ENCODE assay signal across 9 mouse cellular contexts in genomic region chr7:81075299-81075698, GRCm38 (mm10). TPM values are rescaled to one million over a fixed set of nuclear protein-coding genes. Genes with fewer than 3 reads are reported as not detected.
DNase-seq lines count a peak whose midpoint lies in the region; ATAC-seq and TF ChIP-seq lines count a peak whose summit lies in the region.
"Had no signal": no experiment of that assay in that cellular context is flagged by ENCODE, and none has a peak within 500 bp of the region (broad histone marks: within the 10 kb centered on the region; RNA-seq: fewer than 3 reads in every experiment).

No protein-coding gene starts in this region.

- 38% methylated on average over 7 of the region's 7 CpGs for WGBS in heart, embryonic 13.5 days
- WGBS in intestine, postnatal 0 days: 47% methylated on average over 7 of the region's 7 CpGs
- WGBS in midbrain, embryonic 14.5 days: 73% methylated on average over 7 of the region's 7 CpGs

- H3K9me3 ChIP-seq in heart, embryonic 13.5 days: no peaks in the 10 kb centered on the region
- no peaks in the 10 kb centered on the region for H3K9me3 ChIP-seq in intestine, postnatal 0 days (ENCODE audit: control insufficient read depth)
- H3K9me3 ChIP-seq in midbrain, embryonic 14.5 days (ENCODE audit: control insufficient read depth, low read length): no peaks in the 10 kb centered on the region

- TF ChIP-seq CTCF in intestine, postnatal 0 days (IDR thresholded peaks at IDR 0.05; ENCODE audit: low read depth): no peak

- DNase-seq in heart, adult 18-20 months: no peak
- peak; percentile 59 to 65 for DNase-seq in CD8-positive naive resting alpha-beta T cell, adult 2 months (ENCODE audit: low read depth in 2 of 2, low spot score in 2 of 2)
- DNase-seq in spleen, postnatal 36 days (ENCODE audit: low spot score in 2 of 2): peak; percentile 29 to 35
- DNase-seq in urinary bladder, postnatal 4 days (ENCODE audit: low spot score in 2 of 2): no peak
- no peak for DNase-seq in embryo, embryonic 11 days
- DNase-seq in midbrain, embryonic 14.5 days: no peak

- peaks cover 91% of the 10 kb centered on the region for H3K4me1 ChIP-seq in heart, embryonic 13.5 days
- peaks cover 8% of the 10 kb centered on the region; the same call in 1 of the 2 replicates for H3K4me1 ChIP-seq in intestine, postnatal 0 days (replicated peaks; ENCODE audit: control insufficient read depth, insufficient read depth, low read length)
- no peaks in the 10 kb centered on the region for H3K4me1 ChIP-seq in midbrain, embryonic 14.5 days (ENCODE audit: control insufficient read depth, insufficient read depth, low read length)

- peak overlapping the region; percentile 47 for H3K9ac ChIP-seq in heart, embryonic 13.5 days
- H3K9ac ChIP-seq in intestine, postnatal 0 days (ENCODE audit: low read depth, low read length): no peak overlapping the region
- H3K9ac ChIP-seq in midbrain, embryonic 14.5 days (replicated peaks; ENCODE audit: low read length): no peak overlapping the region

- no peak overlapping the region for H3K4me2 ChIP-seq in heart, embryonic 13.5 days
- H3K4me2 ChIP-seq in intestine, postnatal 0 days (replicated peaks; ENCODE audit: low read depth): no peak overlapping the region
- no peak overlapping the region for H3K4me2 ChIP-seq in midbrain, embryonic 14.5 days (ENCODE audit: low read length)

- no peaks in the 10 kb centered on the region for H3K27me3 ChIP-seq in heart, embryonic 13.5 days (replicated peaks)
- H3K27me3 ChIP-seq in intestine, postnatal 0 days (replicated peaks; ENCODE audit: control insufficient read depth, insufficient read depth, low read length): no peaks in the 10 kb centered on the region
- H3K27me3 ChIP-seq in midbrain, embryonic 14.5 days (ENCODE audit: control insufficient read depth, insufficient read depth, low read length): no peaks in the 10 kb centered on the region

- H3K4me3 ChIP-seq in heart, embryonic 13.5 days: no peak overlapping the region
- H3K4me3 ChIP-seq in intestine, postnatal 0 days (ENCODE audit: low read depth, low read length): no peak overlapping the region
- H3K4me3 ChIP-seq in midbrain, embryonic 14.5 days (replicated peaks; ENCODE audit: low read depth, low read length): no peak overlapping the region
- H3K4me3 ChIP-seq: erythroblast, embryonic 14.5 days had no signal

- ATAC-seq in heart, embryonic 13.5 days (ENCODE audit: extremely low read depth, insufficient number of reproducible peaks, low FRiP score, low TSS enrichment): no peak
- ATAC-seq in intestine, postnatal 0 days: no peak
- no peak for ATAC-seq in midbrain, embryonic 14.5 days (ENCODE audit: low FRiP score, low TSS enrichment)

- peak overlapping the region; percentile 98 for H3K27ac ChIP-seq in heart, embryonic 13.5 days (replicated peaks)
- H3K27ac ChIP-seq in intestine, postnatal 0 days (ENCODE audit: low read depth, low read length): peak overlapping the region; percentile 23; the same call in 1 of the 2 replicates
- H3K27ac ChIP-seq in midbrain, embryonic 14.5 days (replicated peaks; ENCODE audit: low read depth, low read length): no peak overlapping the region

- peaks cover 61% of the 10 kb centered on the region for H3K36me3 ChIP-seq in heart, embryonic 13.5 days
- H3K36me3 ChIP-seq in intestine, postnatal 0 days (ENCODE audit: control insufficient read depth, insufficient read depth): no peaks in the 10 kb centered on the region
- no peaks in the 10 kb centered on the region for H3K36me3 ChIP-seq in midbrain, embryonic 14.5 days (ENCODE audit: control insufficient read depth, insufficient read depth, low read length)

RNA-seq across cellular contexts. Expression of gene Alpk3, which starts 17.9 kb away (rescaled TPM):
- 21.4 and 23.5 TPM in 2 replicates for polyA plus RNA-seq in heart, embryonic 13.5 days (2015; fragmentation: Nextera tagmentation; extraction: Ambion mirVana)
- total RNA-seq in heart, adult 18-20 months (2021): 100 to 1,000 TPM; 112 to 119 TPM
- polyA plus RNA-seq in intestine, postnatal 0 days (2015; fragmentation: Nextera tagmentation; extraction: Ambion mirVana): 0.86 and 1.0 TPM in 2 replicates
- 0.07 and 0.12 TPM in 2 replicates for polyA plus RNA-seq in midbrain, embryonic 14.5 days (2014; fragmentation: Nextera tagmentation; extraction: Ambion mirVana)

RNA-seq across cellular contexts. Expression of gene Slc28a1, which starts 39.3 kb away (rescaled TPM):
- 0.05 and 0.11 TPM in 2 replicates for polyA plus RNA-seq in heart, embryonic 13.5 days (2015; fragmentation: Nextera tagmentation; extraction: Ambion mirVana)
- under 1 TPM; 0.12 to 0.21 TPM for total RNA-seq in heart, adult 18-20 months (2021)
- polyA plus RNA-seq in intestine, postnatal 0 days (2015; fragmentation: Nextera tagmentation; extraction: Ambion mirVana): 0.59 and 1.0 TPM in 2 replicates
- not detected in 2 replicates for polyA plus RNA-seq in midbrain, embryonic 14.5 days (2014; fragmentation: Nextera tagmentation; extraction: Ambion mirVana)
- polyA plus RNA-seq: erythroblast, embryonic 14.5 days had no signal

Comparison
In these comparisons a context has a peak if more than half of its experiments do, and no peak if none do; other contexts are left out.
1. DNase-seq: peak in CD8-positive naive resting alpha-beta T cell, adult 2 months (2 of 2) and spleen, postnatal 36 days (2 of 2); none in heart, adult 18-20 months (0 of 2), urinary bladder, postnatal 4 days (0 of 2), embryo, embryonic 11 days (single experiment) and midbrain, embryonic 14.5 days (single experiment).
2. RNA of gene Alpk3, which starts 17.9 kb away (polyA plus RNA-seq): 21.4 to 23.5 TPM in heart, embryonic 13.5 days; 0.86 to 1.0 TPM in intestine, postnatal 0 days and 0.07 to 0.12 TPM in midbrain, embryonic 14.5 days; every median in the first group is over 10 times any median in the second.